Mouse (Mus musculus): ENCODE data around the gene Dmrt2. TPM values are rescaled to one million over a fixed set of nuclear protein-coding genes. Genes with fewer than 3 reads are reported as not detected.

The Dmrt2 gene
- total RNA-seq (2015) (not detected in 2 replicates), total RNA-seq (2017) (not detected in 2 replicates)

- peak; percentile 52 for ATAC-seq (ENCODE audit: poor library complexity, severe bottlenecking)
Observed at GRCm38 (mm10) chr19:25672101-25672950, at the start of gene Dmrt2. Dmrt2 (plus strand) TSS chr19:25672411.

- ATAC-seq (ENCODE audit: poor library complexity, severe bottlenecking): peak; percentile 60
Observed at GRCm38 (mm10) chr19:25628490-25628889, 43.7 kb upstream of the Dmrt2 start.

GRCm38 (mm10) chr19:25635119-25635518, 37.1 kb upstream of the Dmrt2 start:
- ATAC-seq (ENCODE audit: poor library complexity, severe bottlenecking): no peak

GRCm38 (mm10) chr19:25635622-25636244, 36.5 kb upstream of the Dmrt2 start:
- ATAC-seq (ENCODE audit: poor library complexity, severe bottlenecking): no peak

- ATAC-seq (ENCODE audit: poor library complexity, severe bottlenecking): no peak
Observed at GRCm38 (mm10) chr19:25638766-25639361, 33.3 kb upstream of the Dmrt2 start.

GRCm38 (mm10) chr19:25641786-25642185, 30.4 kb upstream of the Dmrt2 start:
- no peak for ATAC-seq (ENCODE audit: poor library complexity, severe bottlenecking)

GRCm38 (mm10) chr19:25647136-25647535, 25.1 kb upstream of the Dmrt2 start:
- ATAC-seq (ENCODE audit: poor library complexity, severe bottlenecking): no peak

GRCm38 (mm10) chr19:25648701-25649100, 23.5 kb upstream of the Dmrt2 start:
- ATAC-seq (ENCODE audit: poor library complexity, severe bottlenecking): no peak

GRCm38 (mm10) chr19:25650474-25650873, 21.7 kb upstream of the Dmrt2 start:
- no peak for ATAC-seq (ENCODE audit: poor library complexity, severe bottlenecking)

GRCm38 (mm10) chr19:25652560-25652959, 19.7 kb upstream of the Dmrt2 start:
- ATAC-seq (ENCODE audit: poor library complexity, severe bottlenecking): no peak

GRCm38 (mm10) chr19:25654034-25654749, 18.0 kb upstream of the Dmrt2 start:
- no peak for ATAC-seq (ENCODE audit: poor library complexity, severe bottlenecking)

- no peak for ATAC-seq (ENCODE audit: poor library complexity, severe bottlenecking)
Observed at GRCm38 (mm10) chr19:25665486-25666339, 6.5 kb upstream of the Dmrt2 start.

- no peak for ATAC-seq (ENCODE audit: poor library complexity, severe bottlenecking)
Observed at GRCm38 (mm10) chr19:25667836-25668235, 4.4 kb upstream of the Dmrt2 start.

GRCm38 (mm10) chr19:25669593-25670248, 2.5 kb upstream of the Dmrt2 start:
- no peak for ATAC-seq (ENCODE audit: poor library complexity, severe bottlenecking)

- ATAC-seq (ENCODE audit: poor library complexity, severe bottlenecking): no peak
Observed at GRCm38 (mm10) chr19:25670571-25671285, 1.5 kb upstream of the Dmrt2 start.

GRCm38 (mm10) chr19:25671681-25672080, 530 bp upstream of the Dmrt2 start:
- ATAC-seq (ENCODE audit: poor library complexity, severe bottlenecking): no peak

GRCm38 (mm10) chr19:25673224-25674055, 1.2 kb downstream of the Dmrt2 start:
- no peak for ATAC-seq (ENCODE audit: poor library complexity, severe bottlenecking)

GRCm38 (mm10) chr19:25674056-25674420, 1.8 kb downstream of the Dmrt2 start:
- ATAC-seq (ENCODE audit: poor library complexity, severe bottlenecking): no peak

Data from megakaryocyte, adult 5-6 weeks (primary cell).